Mouse (Mus musculus) CH12.LX (cell line): ENCODE measurements around the gene Lrrc57. TPM values are rescaled to one million over a fixed set of nuclear protein-coding genes. Genes with fewer than 3 reads are reported as not detected.

Experiments used
- DNase-seq: peaks from one replicate; pipeline ENCODE4 v3.0.0-alpha.2; 2013; ENCODE audit errors: extremely low read depth
- H3K27ac ChIP-seq: 2 replicates; pipeline ENCODE4 v1.5.1; 2012; ENCODE audit warnings: low read depth, mild to moderate bottlenecking, control low read depth, moderate library complexity; ENCODE audit not compliant: insufficient read depth
- H3K27me3 ChIP-seq: replicated peaks from 2 replicates; pipeline ENCODE3; 2012; ENCODE audit warnings: inconsistent platforms
- H3K36me3 ChIP-seq, 2 experiments: replicated peaks in 1 of 2; 2 replicates each; pipeline versions ENCODE3 to v1.6.1; 2012; ENCODE audit warnings: inconsistent platforms in 1 of 2, low read length in 1 of 2, mild to moderate bottlenecking in 1 of 2, mixed read lengths in 1 of 2, moderate library complexity in 1 of 2; ENCODE audit not compliant: control insufficient read depth in 1 of 2, insufficient read depth in 1 of 2
- H3K4me1 ChIP-seq, 2 experiments: 2 replicates each; pipeline ENCODE4 v1.6.1; 2012; ENCODE audit warnings: inconsistent platforms in 1 of 2, moderate library complexity in 1 of 2; ENCODE audit not compliant: insufficient read depth in 2 of 2, control insufficient read depth in 1 of 2
- H3K4me2 ChIP-seq: 2 replicates; pipeline ENCODE4 v1.6.1; 2012; ENCODE audit warnings: low read depth, mild to moderate bottlenecking, control low read depth; ENCODE audit not compliant: poor library complexity, insufficient read depth, severe bottlenecking
- H3K4me3 ChIP-seq, 3 experiments: fragments of 150-350 bp in 1 of 3; sonication (generic) in 1 of 3; replicated peaks in 1 of 3; 2 replicates each; pipeline versions ENCODE3 to v1.5.1; 2011 to 2012; ENCODE audit warnings: low read depth in 2 of 3, low read length in 2 of 3, mild to moderate bottlenecking in 2 of 3, moderate library complexity in 2 of 3, control low read depth in 1 of 3, improper control_type of control experiment in 1 of 3, inconsistent platforms in 1 of 3, mixed read lengths in 1 of 3; ENCODE audit not compliant: poor library complexity in 1 of 3
- H3K79me2 ChIP-seq: replicated peaks from 2 replicates; pipeline ENCODE4 v1.6.1; 2012; ENCODE audit warnings: mild to moderate bottlenecking, moderate library complexity; ENCODE audit not compliant: control insufficient read depth, poor library complexity, insufficient read depth, severe bottlenecking; ENCODE audit errors: extremely low read depth
- H3K9ac ChIP-seq: 2 replicates; pipeline ENCODE4 v1.6.1; 2012; ENCODE audit warnings: low read depth, mild to moderate bottlenecking, control low read depth, moderate library complexity; ENCODE audit not compliant: insufficient read depth
- H3K9me3 ChIP-seq: replicated peaks from 2 replicates; pipeline ENCODE3; 2012; ENCODE audit warnings: low read length, inconsistent platforms, mixed read lengths
- CTCF ChIP-seq, 2 experiments: IDR thresholded peaks in 1 of 2; conservative IDR thresholded peaks in 1 of 2; 2 replicates each; pipeline ENCODE4 v1.5.1; 2011 to 2012; ENCODE audit warnings: low read depth in 2 of 2, low read length in 2 of 2, improper control_type of control experiment in 1 of 2, inconsistent platforms in 1 of 2, mild to moderate bottlenecking in 1 of 2, moderate library complexity in 1 of 2
- E2F4 ChIP-seq: IDR thresholded peaks from 2 replicates; pipeline ENCODE4 v1.6.1; 2011; ENCODE audit warnings: low read depth, low read length, improper control_type of control experiment; ENCODE audit not compliant: insufficient replicate concordance
- ELF1 ChIP-seq: IDR thresholded peaks from 2 replicates; pipeline ENCODE4 v1.6.1; 2014; ENCODE audit warnings: low read depth, mild to moderate bottlenecking, inconsistent platforms, low read length, improper control_type of control experiment
- EP300 ChIP-seq: IDR thresholded peaks from 2 replicates; pipeline ENCODE4 v1.6.1; 2011; ENCODE audit warnings: low read length, improper control_type of control experiment
- HCFC1 ChIP-seq: IDR thresholded peaks from 2 replicates; pipeline ENCODE4 v1.6.1; 2012; ENCODE audit warnings: low read depth, mild to moderate bottlenecking, inconsistent platforms, low read length, improper control_type of control experiment
- IRF4 ChIP-seq: IDR thresholded peaks from 2 replicates; pipeline ENCODE4 v1.6.1; 2014; ENCODE audit warnings: low read depth, mild to moderate bottlenecking, inconsistent platforms, low read length, improper control_type of control experiment
- POLR2A ChIP-seq: IDR thresholded peaks from 2 replicates; pipeline ENCODE4 v1.6.1; 2011; ENCODE audit warnings: low read depth, mild to moderate bottlenecking, improper control_type of control experiment, low read length
- SIN3A ChIP-seq: IDR thresholded peaks from 2 replicates; pipeline ENCODE4 v1.6.1; 2012; ENCODE audit warnings: low read length, improper control_type of control experiment, inconsistent platforms
- TBP ChIP-seq: conservative IDR thresholded peaks from 2 replicates; pipeline ENCODE4 v1.6.1; 2011; ENCODE audit warnings: low read depth, low read length, improper control_type of control experiment
- USF1 ChIP-seq: IDR thresholded peaks from 2 replicates; pipeline ENCODE4 v1.6.1; 2014; ENCODE audit warnings: low read depth, mild to moderate bottlenecking, inconsistent platforms, low read length, improper control_type of control experiment
- USF2 ChIP-seq: conservative IDR thresholded peaks from 2 replicates; pipeline ENCODE4 v1.6.1; 2011; ENCODE audit warnings: low read depth, low read length, improper control_type of control experiment
- ZNF384 ChIP-seq: IDR thresholded peaks from 2 replicates; pipeline ENCODE4 v1.6.1; 2012; ENCODE audit warnings: low read depth, low read length, improper control_type of control experiment, inconsistent platforms
- dilution Hi-C: fragments of 300-500 bp; cut with MboI; formaldehyde crosslinking; loops from 2 replicates; pipeline ENCODE4 v1.14.3; 2020; ENCODE audit warnings: low sequenced_read_pairs; ENCODE audit not compliant: extremely low pct_unique_long_range_greater_than_20kb, extremely low pct_ligation_motif_present
- in situ Hi-C: fragments of 300-500 bp; cut with MboI; formaldehyde crosslinking; loops from 3 replicates; pipeline ENCODE4 v1.14.3; 2019; ENCODE audit warnings: low sequenced_read_pairs, low pct_ligation_motif_present, low pct_unique_long_range_greater_than_20kb, mixed read lengths
- polyA plus RNA-seq: library from polyadenylated mRNA; unstranded; fragments of >175 nt; gene quantifications from 2 replicates; pipeline ENCODE4 v1.2.1, GENCODE M21; 2012; ENCODE audit warnings: low read depth; ENCODE audit not compliant: insufficient read length
- total RNA-seq, 2 experiments: library from RNA; depleted of rRNA; stranded (reverse); fragments of 300-350 nt in 1 of 2; fragments of >200 nt in 1 of 2; gene quantifications; 2 replicates each; pipeline ENCODE4 v1.2.3; 2012 to 2014

Gene Lrrc57
- total and polyA plus RNA-seq, 3 experiments, result 8.9 to 15.6 (median 10.3) TPM

DNA sequence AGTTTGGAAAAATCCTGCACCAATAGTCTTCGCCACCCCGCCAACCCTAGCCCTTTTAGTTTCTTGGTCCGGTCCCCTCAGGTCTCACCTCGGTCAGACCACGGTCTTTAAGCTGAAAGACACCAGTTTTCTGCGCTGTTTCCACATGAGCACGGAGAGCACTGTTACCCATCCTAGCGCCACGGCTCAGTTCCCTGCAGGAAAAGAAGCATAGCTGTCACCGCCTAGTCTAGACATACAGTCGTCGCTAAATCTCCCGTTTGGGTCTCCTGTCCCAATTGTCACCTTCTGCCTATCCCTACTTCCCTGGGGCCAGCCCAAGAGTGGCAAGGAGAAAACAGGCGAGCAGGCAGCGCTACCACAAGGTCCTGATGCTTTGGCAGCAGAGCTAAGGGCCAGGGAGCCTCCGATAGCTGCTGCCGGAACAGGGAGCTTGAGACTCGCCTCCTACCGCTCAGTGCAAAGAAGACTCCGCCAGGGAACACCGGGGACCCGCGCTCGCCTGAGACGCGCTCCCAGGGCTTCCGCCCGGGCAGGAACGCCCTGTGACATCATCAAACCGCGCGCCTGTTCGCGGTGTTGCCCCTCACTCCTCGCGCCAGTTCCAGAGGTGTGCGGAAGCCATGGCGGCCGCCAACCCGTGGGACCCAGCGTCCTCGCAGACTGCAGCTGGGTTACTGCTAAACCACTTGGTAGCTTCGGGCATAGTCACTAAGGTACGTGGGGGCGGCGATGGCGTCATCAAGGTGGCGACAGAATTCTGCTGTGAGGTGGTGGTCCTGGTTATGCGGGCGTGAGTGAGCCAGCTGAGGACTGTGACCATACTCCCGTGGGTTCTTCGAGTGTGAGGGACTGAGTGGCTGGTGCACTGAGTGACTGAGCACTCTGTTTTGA lies at the start of gene Lrrc57, which contains the start of gene Haus2 (continued):
- TF ChIP-seq USF2, result no peak

- no peaks in the 10 kb centered on the region for H3K27me3 ChIP-seq
- peaks cover 0 to 7% of the 10 kb centered on the region in 2 experiments; a peak in 1 of 4 replicates for H3K4me1 ChIP-seq
- dilution Hi-C loops (no loop called here), in situ Hi-C loops (no loop called here)
- no peaks in the 10 kb centered on the region for H3K36me3 ChIP-seq
- DNase-seq, result no peak
- no peak overlapping the region for H3K4me2 ChIP-seq
- H3K79me2 ChIP-seq, result no peaks in the 10 kb centered on the region
- TF ChIP-seq CTCF (conservative IDR thresholded peaks at IDR 0.05 in 1 of 2, IDR thresholded peaks at IDR 0.05 in 1 of 2; ENCODE audit: low read depth in 2 of 2, low read length in 2 of 2), result no peak
- no peak for TF ChIP-seq TBP
- TF ChIP-seq SIN3A, result no peak
- no peak overlapping the region for H3K4me3 ChIP-seq
- H3K9me3 ChIP-seq, result no peaks in the 10 kb centered on the region
- no peak overlapping the region for H3K27ac ChIP-seq
- H3K9ac ChIP-seq, result no peak overlapping the region
These were observed 49.2 kb upstream of the Lrrc57 start for GRCm38 (mm10) chr2:120658486-120658885.

DNA sequence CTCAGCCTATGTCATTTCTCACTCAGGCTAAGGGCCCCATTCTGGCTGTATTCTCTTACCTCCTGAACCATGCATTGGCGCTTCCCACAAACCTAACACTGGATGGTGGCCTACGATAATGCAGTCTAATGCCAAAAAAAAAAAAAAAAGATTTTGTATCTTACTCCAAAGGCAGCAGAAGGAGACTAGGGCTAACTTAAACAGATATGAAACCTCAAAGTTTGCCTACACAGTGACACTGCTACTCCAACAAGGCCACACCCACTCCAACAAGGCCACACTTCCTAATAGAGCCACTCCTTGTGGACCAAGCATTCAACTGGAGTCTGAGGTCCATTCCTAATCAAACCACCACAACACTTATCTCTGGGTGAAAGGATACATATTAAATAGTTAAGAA lies 47.4 kb upstream of the Lrrc57 start:
- H3K4me2 ChIP-seq, result no peak overlapping the region
- H3K79me2 ChIP-seq, result no peaks in the 10 kb centered on the region
- in situ Hi-C loops (no loop called here), dilution Hi-C loops (no loop called here)
- H3K9ac ChIP-seq, result no peak overlapping the region
- no peak overlapping the region for H3K27ac ChIP-seq
- no peak overlapping the region for H3K4me3 ChIP-seq
- TF ChIP-seq HCFC1 (no peak), EP300 (no peak), POLR2A (no peak), USF1 (no peak), IRF4 (no peak), ELF1 (no peak), ZNF384 (no peak), E2F4 (no peak)
- DNase-seq, result no peak
- no peaks in the 10 kb centered on the region for H3K9me3 ChIP-seq
- peaks cover 10 to 12% of the 10 kb centered on the region in 2 experiments; a peak in 3 of 4 replicates for H3K4me1 ChIP-seq
- no peaks in the 10 kb centered on the region for H3K27me3 ChIP-seq
- no peaks in the 10 kb centered on the region for H3K36me3 ChIP-seq
